Mouse (Mus musculus) cerebellum, adult 2 months (tissue): ENCODE measurements around the gene Pglyrp2.

Source experiments
- CTCF ChIP-seq: fragments of 200-500 bp; IDR thresholded peaks from 2 replicates; pipeline ENCODE4 v1.5.1; 2011; ENCODE audit warnings: low read depth, mild to moderate bottlenecking, control low read depth, low read length, moderate library complexity, borderline replicate concordance; ENCODE audit not compliant: insufficient read depth
- POLR2A ChIP-seq: fragments of 200-500 bp; IDR thresholded peaks from 2 replicates; pipeline ENCODE4 v1.6.1; 2011; ENCODE audit warnings: low read length, control low read depth, borderline replicate concordance; ENCODE audit not compliant: insufficient read depth

- no peak for TF ChIP-seq POLR2A
- peak; percentile 57 for TF ChIP-seq CTCF
Observed at GRCm38 (mm10) chr17:32386659-32387432, 37.1 kb downstream of the Pglyrp2 start.
